Mouse (Mus musculus) large intestine, adult 2 months (tissue): ENCODE data around the gene Cks1brt. TPM values are rescaled to one million over a fixed set of nuclear protein-coding genes. Genes with fewer than 3 reads are reported as not detected.
"Not testable (repeated sequence)": the region's sequence is repeated elsewhere in the genome, so short reads cannot be mapped to it uniquely, and the experiment has no call there.

Experiments used
- DNase-seq: peaks from one replicate; pipeline ENCODE4 v3.0.0-alpha.2; 2012; ENCODE audit warnings: low read depth, low spot score
- WGBS: fragments of 180-500 bp; shearing (Covaris S2); methylation state at CpG from one replicate; pipeline ENCODE4 v1.1.7; 2018; 5-methylcytosine and 5-hydroxymethylcytosine counted together
- polyA plus RNA-seq: library from polyadenylated mRNA; depleted of rRNA; stranded (reverse); fragments of >200 nt; gene quantifications from 2 replicates; pipeline ENCODE4 v1.2.3, GENCODE M21; 2012; rRNA removed

The Cks1brt gene
- not detected in 2 replicates for polyA plus RNA-seq

- 87% methylated on average over 3 of the region's 3 CpGs for WGBS
- DNase-seq, result no peak
Measured at GRCm38 (mm10) chr8:85151624-85152023, at the start of gene Cks1brt. Gene Cks1brt, plus strand, starts transcription at chr8:85151924.

- DNase-seq, result no peak
- 93% methylated on average over 10 of the region's 10 CpGs for WGBS
Measured at GRCm38 (mm10) chr8:85113241-85113640, 38.5 kb upstream of the Cks1brt start.

- DNase-seq, result no peak
- WGBS, result 84% methylated on average over 4 of the region's 4 CpGs
Measured at GRCm38 (mm10) chr8:85115501-85115900, 36.2 kb upstream of the Cks1brt start.

GRCm38 (mm10) chr8:85116984-85117383 lies 34.7 kb upstream of the Cks1brt start:
- 70% methylated on average over 7 of the region's 7 CpGs for WGBS

GRCm38 (mm10) chr8:85119052-85119981 lies 32.4 kb upstream of the Cks1brt start:
- WGBS, result 5% methylated on average over 37 of the region's 37 CpGs
- DNase-seq, result peak; percentile 80

More at GRCm38 (mm10) chr8:85116984-85117383, 34.7 kb upstream of the Cks1brt start:
- DNase-seq, result no peak

GRCm38 (mm10) chr8:85120251-85120650 lies 31.5 kb upstream of the Cks1brt start:
- DNase-seq, result not testable (repeated sequence)
- 85% methylated on average over 5 of the region's 5 CpGs for WGBS

- WGBS, result 72% methylated on average over 3 of the region's 3 CpGs
- no peak for DNase-seq
Measured at GRCm38 (mm10) chr8:85122995-85123394, 28.7 kb upstream of the Cks1brt start, which contains the start of gene Zfp791. Gene Zfp791, minus strand, starts transcription at chr8:85123095.

GRCm38 (mm10) chr8:85123691-85124090 lies 28.0 kb upstream of the Cks1brt start:
- WGBS, result 94% methylated on average over 8 of the region's 8 CpGs
- no peak for DNase-seq

- no peak for DNase-seq
- 72% methylated on average over 1 of the region's 1 CpGs for WGBS
Measured at GRCm38 (mm10) chr8:85132335-85132734, 19.4 kb upstream of the Cks1brt start.

GRCm38 (mm10) chr8:85135690-85136089 lies 16.0 kb upstream of the Cks1brt start:
- 85% methylated on average over 2 of the region's 2 CpGs for WGBS
- DNase-seq, result not testable (repeated sequence)

GRCm38 (mm10) chr8:85142516-85142915 lies 9.2 kb upstream of the Cks1brt start:
- no peak for DNase-seq
- WGBS, result 93% methylated on average over 4 of the region's 4 CpGs

- 13% methylated on average over 14 of the region's 14 CpGs for WGBS
- DNase-seq, result no peak
Measured at GRCm38 (mm10) chr8:85171291-85171690, 19.6 kb downstream of the Cks1brt start.

- WGBS, result 21% methylated on average over 7 of the region's 7 CpGs
- DNase-seq, result no peak
Measured at GRCm38 (mm10) chr8:85175892-85176291, 24.2 kb downstream of the Cks1brt start.

- 79% methylated on average over 1 of the region's 1 CpGs for WGBS
- DNase-seq, result no peak
Measured at GRCm38 (mm10) chr8:85192346-85192745, 40.6 kb downstream of the Cks1brt start.

GRCm38 (mm10) chr8:85220220-85220619 lies 68.5 kb downstream of the Cks1brt start:
- WGBS, result 64% methylated on average over 4 of the region's 4 CpGs
- DNase-seq, result no peak

- WGBS, result 28% methylated on average over 6 of the region's 6 CpGs
- DNase-seq, result no peak
Measured at GRCm38 (mm10) chr8:85220992-85221391, 69.3 kb downstream of the Cks1brt start.

Other genes with a start within 250 kb of the Cks1brt start
- gene Klf1, start 250.0 kb upstream of the Cks1brt start, polyA plus RNA-seq, result 0.38 and 0.43 TPM in 2 replicates
- gene Dnase2a, start 243.4 kb upstream of the Cks1brt start, polyA plus RNA-seq, result 8.4 and 8.7 TPM in 2 replicates
- gene Mast1, start 214.6 kb upstream of the Cks1brt start, polyA plus RNA-seq, result 0.36 and 0.49 TPM in 2 replicates
- not detected in 2 replicates for gene Rtbdn, start 204.9 kb upstream of the Cks1brt start, polyA plus RNA-seq
- gene Gm49661, start 182.5 kb upstream of the Cks1brt start, polyA plus RNA-seq, result 1.2 and 1.4 TPM in 2 replicates
- 183 and 200 TPM in 2 replicates for gene Prdx2, start 182.3 kb upstream of the Cks1brt start, polyA plus RNA-seq
- gene Rnaseh2a, start 182.2 kb upstream of the Cks1brt start, polyA plus RNA-seq, result 48.2 and 52.8 TPM in 2 replicates
- gene Junb, start 173.2 kb upstream of the Cks1brt start, polyA plus RNA-seq, result 80.2 and 118 TPM in 2 replicates
- gene Hook2, start 161.3 kb upstream of the Cks1brt start, polyA plus RNA-seq, result 33.8 and 49.0 TPM in 2 replicates
- 0.33 TPM in 1 of 2 replicates, not detected in the other for gene Best2, start 137.4 kb upstream of the Cks1brt start, polyA plus RNA-seq
- 142 and 146 TPM in 2 replicates for gene Asna1, start 126.6 kb upstream of the Cks1brt start, polyA plus RNA-seq
- gene Trir, start 125.1 kb upstream of the Cks1brt start, polyA plus RNA-seq, result 93.9 and 101 TPM in 2 replicates
- gene Tnpo2, start 115.0 kb upstream of the Cks1brt start, polyA plus RNA-seq, result 34.5 and 50.7 TPM in 2 replicates
- 33.9 and 40.8 TPM in 2 replicates for gene Fbxw9, start 91.9 kb upstream of the Cks1brt start, polyA plus RNA-seq
- gene Gm5741, start 83.9 kb upstream of the Cks1brt start, polyA plus RNA-seq, result 0.73 and 1.0 TPM in 2 replicates
- 33.3 and 41.4 TPM in 2 replicates for gene Dhps, start 80.2 kb upstream of the Cks1brt start, polyA plus RNA-seq
- 121 and 139 TPM in 2 replicates for gene Wdr83os, start 71.2 kb upstream of the Cks1brt start, polyA plus RNA-seq
- 29.4 and 33.9 TPM in 2 replicates for gene Wdr83, start 70.6 kb upstream of the Cks1brt start, polyA plus RNA-seq
- gene Man2b1, start 68.7 kb upstream of the Cks1brt start, polyA plus RNA-seq, result 37.4 and 64.2 TPM in 2 replicates
- gene Zfp791, start 28.8 kb upstream of the Cks1brt start, polyA plus RNA-seq, result 0.96 and 1.5 TPM in 2 replicates
- not detected in 2 replicates for gene Olfr371, start 74.1 kb downstream of the Cks1brt start, polyA plus RNA-seq
- gene Orc6, start 147.7 kb downstream of the Cks1brt start, polyA plus RNA-seq, result 8.2 and 11.3 TPM in 2 replicates
- 19.7 and 20.9 TPM in 2 replicates for gene Vps35, start 147.9 kb downstream of the Cks1brt start, polyA plus RNA-seq
- 0.05 and 0.10 TPM in 2 replicates for gene Mylk3, start 234.4 kb downstream of the Cks1brt start, polyA plus RNA-seq